Mouse (Mus musculus) hindbrain, embryonic 13.5 days (tissue): ENCODE data around the gene Gm9507. TPM values are rescaled to one million over a fixed set of nuclear protein-coding genes. Genes with fewer than 3 reads are reported as not detected.
"Not testable (repeated sequence)": the region's sequence is repeated elsewhere in the genome, so short reads cannot be mapped to it uniquely, and the experiment has no call there.

ENCODE experiments used
- ATAC-seq: fragments of 200-750 bp; cut with Nextera tagmentation; 2 replicates; pipeline ENCODE4 v1.8.0; 2017; ENCODE audit warnings: moderate TSS enrichment; ENCODE audit not compliant: low FRiP score
- H3K27ac ChIP-seq: fragments of 300-500 bp; sonication (generic); 2 replicates; pipeline ENCODE4 v1.5.1; 2015; ENCODE audit warnings: inconsistent platforms, mild to moderate bottlenecking, moderate library complexity
- H3K27me3 ChIP-seq: fragments of 300-500 bp; sonication (generic); 2 replicates; pipeline ENCODE4 v1.6.1; 2015; ENCODE audit warnings: mild to moderate bottlenecking, inconsistent platforms
- H3K36me3 ChIP-seq: fragments of 300-500 bp; sonication (generic); 2 replicates; pipeline ENCODE4 v1.6.1; 2015; ENCODE audit warnings: mild to moderate bottlenecking, inconsistent platforms
- H3K4me1 ChIP-seq: fragments of 300-500 bp; sonication (generic); replicated peaks from 2 replicates; pipeline ENCODE4 v1.6.1; 2015; ENCODE audit warnings: inconsistent platforms
- H3K4me2 ChIP-seq: fragments of 300-500 bp; sonication (generic); 2 replicates; pipeline ENCODE4 v1.6.1; 2015; ENCODE audit warnings: inconsistent platforms, mild to moderate bottlenecking, moderate library complexity
- H3K4me3 ChIP-seq: fragments of 300-500 bp; sonication (generic); 2 replicates; pipeline ENCODE4 v1.5.1; 2015; ENCODE audit warnings: mild to moderate bottlenecking, inconsistent platforms
- H3K9ac ChIP-seq: fragments of 300-500 bp; sonication (generic); 2 replicates; pipeline ENCODE4 v1.6.1; 2015; ENCODE audit warnings: mild to moderate bottlenecking, inconsistent platforms
- H3K9me3 ChIP-seq: fragments of 300-500 bp; sonication (generic); 2 replicates; pipeline ENCODE4 v1.6.1; 2016; ENCODE audit warnings: inconsistent platforms
- WGBS: fragments of 180-500 bp; shearing (Covaris S2); methylation state at CpG from one replicate; pipeline ENCODE4 v1.1.7; 2015; 5-methylcytosine and 5-hydroxymethylcytosine counted together
- polyA plus RNA-seq: library from polyadenylated mRNA; unstranded; fragments of >200 nt; fragmentation: Nextera tagmentation; extraction: Ambion mirVana; gene quantifications from 2 replicates; pipeline ENCODE4 v1.2.1, GENCODE M21; 2015

The Gm9507 gene
- polyA plus RNA-seq, 1 experiment from 2014 or later: not detected

- Histone ChIP-seq H3K4me1 (peaks cover 10% of the 10 kb centered on the region; the same call in 1 of the 2 replicates), H3K9ac (no peak within 1 kb of the TSS), H3K4me3 (no peak within 1 kb of the TSS), H3K4me2 (no peak within 1 kb of the TSS), H3K9me3 (no peaks in the 10 kb centered on the region), H3K27ac (no peak within 1 kb of the TSS), H3K27me3 (no peaks in the 10 kb centered on the region), H3K36me3 (no peaks in the 10 kb centered on the region)
- WGBS: 63% methylated on average over 8 of the region's 8 CpGs
- no peak for ATAC-seq
These were observed 12.6 kb downstream of the Gm9507 start, which contains the start of gene Gm19668 for GRCm38 (mm10) chr10:77798921-77799508. TSS of gene Gm19668 (minus strand) at chr10:77799133.

GRCm38 (mm10) chr10:77798164-77798920 is 13.3 kb downstream of the Gm9507 start:
- H3K4me1 ChIP-seq: peaks cover 10% of the 10 kb centered on the region; the same call in 1 of the 2 replicates
- not testable (repeated sequence) for H3K36me3 ChIP-seq, H3K4me2 ChIP-seq, H3K4me3 ChIP-seq, H3K9me3 ChIP-seq, H3K27me3 ChIP-seq, H3K9ac ChIP-seq, ATAC-seq, H3K27ac ChIP-seq
- WGBS: 30% methylated on average over 3 of the region's 3 CpGs

- Histone ChIP-seq H3K9ac (no peak overlapping the region), H3K27ac (no peak overlapping the region), H3K4me3 (no peak overlapping the region), H3K27me3 (no peaks in the 10 kb centered on the region), H3K4me2 (no peak overlapping the region), H3K36me3 (no peaks in the 10 kb centered on the region), H3K4me1 (peaks cover 10% of the 10 kb centered on the region; the same call in 1 of the 2 replicates), H3K9me3 (no peaks in the 10 kb centered on the region)
- 13% methylated on average over 3 of the region's 3 CpGs for WGBS
- no peak for ATAC-seq
These were observed 14.0 kb downstream of the Gm9507 start for GRCm38 (mm10) chr10:77797677-77798076.

GRCm38 (mm10) chr10:77794976-77795375 is 16.7 kb downstream of the Gm9507 start, which contains the start of gene Gm9639:
TSS of gene Gm9639 (minus strand) at chr10:77795076.
- 67% methylated on average over 2 of the region's 2 CpGs for WGBS
- no peak for ATAC-seq
- H3K27me3 ChIP-seq: no peaks in the 10 kb centered on the region
- H3K36me3 ChIP-seq: no peaks in the 10 kb centered on the region
- H3K9ac ChIP-seq: no peak within 1 kb of the TSS
- no peak within 1 kb of the TSS for H3K27ac ChIP-seq
- H3K4me3 ChIP-seq: no peak within 1 kb of the TSS
- peaks cover 10% of the 10 kb centered on the region; the same call in 1 of the 2 replicates for H3K4me1 ChIP-seq
- no peaks in the 10 kb centered on the region for H3K9me3 ChIP-seq
- no peak within 1 kb of the TSS for H3K4me2 ChIP-seq

- no peaks in the 10 kb centered on the region for H3K4me1 ChIP-seq
- ATAC-seq: no peak
These were observed 23.0 kb downstream of the Gm9507 start for GRCm38 (mm10) chr10:77788621-77789020.

GRCm38 (mm10) chr10:77787876-77788275 is 23.8 kb downstream of the Gm9507 start, which contains the start of gene Gm7137:
TSS of gene Gm7137 (minus strand) at chr10:77788200.
- 80% methylated on average over 1 of the region's 1 CpGs for WGBS
- not testable (repeated sequence) for ATAC-seq, H3K4me1 ChIP-seq, H3K4me3 ChIP-seq, H3K9me3 ChIP-seq, H3K27ac ChIP-seq, H3K4me2 ChIP-seq, H3K9ac ChIP-seq, H3K27me3 ChIP-seq, H3K36me3 ChIP-seq

More at GRCm38 (mm10) chr10:77788621-77789020, 23.0 kb downstream of the Gm9507 start:
- Histone ChIP-seq H3K9me3 (no peaks in the 10 kb centered on the region), H3K4me3 (no peak overlapping the region), H3K4me2 (no peak overlapping the region), H3K36me3 (no peaks in the 10 kb centered on the region), H3K27me3 (no peaks in the 10 kb centered on the region), H3K9ac (no peak overlapping the region), H3K27ac (no peak overlapping the region)
- 85% methylated on average over 2 of the region's 2 CpGs for WGBS

- H3K4me1 ChIP-seq, H3K27me3 ChIP-seq, H3K9ac ChIP-seq, H3K36me3 ChIP-seq, H3K4me2 ChIP-seq, H3K4me3 ChIP-seq, H3K9me3 ChIP-seq, H3K27ac ChIP-seq, ATAC-seq: not testable (repeated sequence)
- 93% methylated on average over 3 of the region's 3 CpGs for WGBS
These were observed 28.2 kb downstream of the Gm9507 start for GRCm38 (mm10) chr10:77783396-77783795.

- WGBS: 78% methylated on average over 1 of the region's 1 CpGs
- not testable (repeated sequence) for H3K9ac ChIP-seq, H3K4me3 ChIP-seq, ATAC-seq, H3K9me3 ChIP-seq, H3K4me1 ChIP-seq, H3K27me3 ChIP-seq, H3K27ac ChIP-seq, H3K36me3 ChIP-seq, H3K4me2 ChIP-seq
These were observed 29.2 kb downstream of the Gm9507 start, which contains the start of gene Gm3250 for GRCm38 (mm10) chr10:77782442-77782841. TSS of gene Gm3250 (minus strand) at chr10:77782542.

GRCm38 (mm10) chr10:77776844-77777243 is 34.8 kb downstream of the Gm9507 start, which contains the start of gene Gm7138:
TSS of gene Gm7138 (minus strand) at chr10:77776944.
- WGBS: 70% methylated on average over 1 of the region's 1 CpGs

GRCm38 (mm10) chr10:77772142-77772541 is 39.5 kb downstream of the Gm9507 start:
- ATAC-seq: not testable (repeated sequence)
- WGBS: 93% methylated on average over 3 of the region's 3 CpGs

More at GRCm38 (mm10) chr10:77776844-77777243, 34.8 kb downstream of the Gm9507 start, which contains the start of gene Gm7138:
- H3K4me1 ChIP-seq, H3K36me3 ChIP-seq, H3K27ac ChIP-seq, H3K4me2 ChIP-seq, ATAC-seq, H3K9me3 ChIP-seq, H3K9ac ChIP-seq, H3K27me3 ChIP-seq, H3K4me3 ChIP-seq: not testable (repeated sequence)

GRCm38 (mm10) chr10:77771225-77771624 is 40.4 kb downstream of the Gm9507 start, which contains the start of gene Gm3238:
TSS of gene Gm3238 (minus strand) at chr10:77771325.
- H3K4me1 ChIP-seq, H3K9me3 ChIP-seq, H3K27ac ChIP-seq, H3K4me3 ChIP-seq, ATAC-seq, H3K4me2 ChIP-seq, H3K36me3 ChIP-seq, H3K27me3 ChIP-seq, H3K9ac ChIP-seq: not testable (repeated sequence)
- 75% methylated on average over 1 of the region's 1 CpGs for WGBS

More at GRCm38 (mm10) chr10:77772142-77772541, 39.5 kb downstream of the Gm9507 start:
- H3K27ac ChIP-seq, H3K36me3 ChIP-seq, H3K9ac ChIP-seq, H3K4me1 ChIP-seq, H3K9me3 ChIP-seq, H3K27me3 ChIP-seq, H3K4me2 ChIP-seq, H3K4me3 ChIP-seq: not testable (repeated sequence)

- H3K9me3 ChIP-seq: no peaks in the 10 kb centered on the region
- no peaks in the 10 kb centered on the region for H3K4me1 ChIP-seq
- H3K4me2 ChIP-seq: no peak overlapping the region
- H3K27me3 ChIP-seq: no peaks in the 10 kb centered on the region
- no peak overlapping the region for H3K9ac ChIP-seq
- no peak overlapping the region for H3K4me3 ChIP-seq
- no peaks in the 10 kb centered on the region for H3K36me3 ChIP-seq
- no peak overlapping the region for H3K27ac ChIP-seq
- no peak for ATAC-seq
- 81% methylated on average over 1 of the region's 1 CpGs for WGBS
These were observed 41.9 kb downstream of the Gm9507 start for GRCm38 (mm10) chr10:77769727-77770126.
